Mouse (Mus musculus) gastrocnemius, postnatal 36 days (tissue): ENCODE results near the gene Mdfi. TPM values are rescaled to one million over a fixed set of nuclear protein-coding genes. Genes with fewer than 3 reads are reported as not detected.
"Not testable (repeated sequence)": the region's sequence is repeated elsewhere in the genome, so short reads cannot be mapped to it uniquely, and the experiment has no call there.

Experiments
- DNase-seq, 2 experiments: peaks; one replicate each; pipeline ENCODE4 v3.0.0; 2022
- intact Hi-C: fragments of 180-260 bp; cut with DNase I; formaldehyde crosslinking; loops from one replicate; pipeline ENCODE4 v1.15.1; 2025
- long read RNA-seq, 2 experiments: library from polyadenylated mRNA; stranded (forward); transcript quantifications; one replicate each; pipeline ENCODE4 v2.0.0; 2021
- total RNA-seq, 2 experiments: library from RNA; stranded (reverse); gene quantifications; 2 replicates each; pipeline ENCODE4 v1.2.3; 2021

The Mdfi gene
- total RNA-seq: under 1 TPM; 0.36 to 0.96 TPM
- long read RNA-seq, experiment 1, partial matches to known transcripts: 0 of 1 reads
- long read RNA-seq, experiment 1, other reads (novel, unspliced or antisense): 1 of 1 reads
- long read RNA-seq, experiment 2, partial matches to known transcripts: 0 of 1 reads
- long read RNA-seq, experiment 2, other reads (novel, unspliced or antisense): 1 of 1 reads

- DNase-seq: no peak
- intact Hi-C loops: no loop called here
These were observed at the start of gene Mdfi for GRCm38 (mm10) chr17:47834482-47834767. TSS of gene Mdfi (minus strand) at chr17:47834691.

- DNase-seq: no peak
- intact Hi-C loops: no loop called here
These were observed 48.6 kb upstream of the Mdfi start for GRCm38 (mm10) chr17:47883099-47883498.

- intact Hi-C loops: no loop called here
- no peak for DNase-seq
These were observed 46.8 kb upstream of the Mdfi start for GRCm38 (mm10) chr17:47881330-47881729.

GRCm38 (mm10) chr17:47879207-47879606, 44.7 kb upstream of the Mdfi start:
- no peak for DNase-seq
- intact Hi-C loops: no loop called here

- intact Hi-C loops: no loop called here
- DNase-seq: peak in 1 of 2 experiments; percentile 28
These were observed 44.0 kb upstream of the Mdfi start for GRCm38 (mm10) chr17:47878378-47879089.

- intact Hi-C loops: no loop called here
These were observed 43.4 kb upstream of the Mdfi start for GRCm38 (mm10) chr17:47877715-47878377.

GRCm38 (mm10) chr17:47876776-47877714, 42.6 kb upstream of the Mdfi start:
- intact Hi-C loops: no loop called here
- no peak for DNase-seq

More at GRCm38 (mm10) chr17:47877715-47878377, 43.4 kb upstream of the Mdfi start:
- DNase-seq: no peak

GRCm38 (mm10) chr17:47873341-47873791, 38.9 kb upstream of the Mdfi start:
- peak; percentile 72 to 84 for DNase-seq
- intact Hi-C loops: loop anchor here (2.0 kb wide), 1 partner anchor 171 kb away; no protein-coding TSS in a partner anchor

GRCm38 (mm10) chr17:47872311-47873011, 38.0 kb upstream of the Mdfi start:
- intact Hi-C loops: loop anchor here (2.0 kb wide), 1 partner anchor 172 kb away; no protein-coding TSS in a partner anchor
- DNase-seq: no peak

- intact Hi-C loops: no loop called here
- DNase-seq: no peak
These were observed 35.4 kb upstream of the Mdfi start for GRCm38 (mm10) chr17:47869874-47870273.

GRCm38 (mm10) chr17:47866037-47866436, 31.5 kb upstream of the Mdfi start:
- DNase-seq: no peak
- intact Hi-C loops: loop anchor here (1.0 kb wide), 1 partner anchor 74 kb away; no protein-coding TSS in a partner anchor

- DNase-seq: peak; percentile 78 to 85
- intact Hi-C loops: no loop called here
These were observed 30.0 kb upstream of the Mdfi start for GRCm38 (mm10) chr17:47864496-47864895.

GRCm38 (mm10) chr17:47863437-47863836, 28.9 kb upstream of the Mdfi start:
- intact Hi-C loops: no loop called here
- no peak for DNase-seq

GRCm38 (mm10) chr17:47863023-47863422, 28.5 kb upstream of the Mdfi start:
- intact Hi-C loops: no loop called here
- DNase-seq: no peak

GRCm38 (mm10) chr17:47855544-47855943, 21.1 kb upstream of the Mdfi start:
- no peak for DNase-seq
- intact Hi-C loops: no loop called here

- intact Hi-C loops: no loop called here
- DNase-seq: no peak
These were observed 20.4 kb upstream of the Mdfi start for GRCm38 (mm10) chr17:47854908-47855307.

- intact Hi-C loops: no loop called here
- no peak for DNase-seq
These were observed 19.3 kb upstream of the Mdfi start for GRCm38 (mm10) chr17:47853760-47854159.

- no peak for DNase-seq
- intact Hi-C loops: no loop called here
These were observed 18.8 kb upstream of the Mdfi start for GRCm38 (mm10) chr17:47853336-47853735.

GRCm38 (mm10) chr17:47851798-47852360, 17.4 kb upstream of the Mdfi start:
- DNase-seq: not testable (repeated sequence)

More at GRCm38 (mm10) chr17:47851798-47852360, 17.4 kb upstream of the Mdfi start:
- intact Hi-C loops: not testable (repeated sequence)
